Mouse (Mus musculus) myocyte (in vitro differentiated cells): Measurements from ENCODE around the gene Fam189a2.

Experiments
- E2F4 ChIP-seq: IDR thresholded peaks from one replicate; pipeline ENCODE4 v1.6.1; 2011; ENCODE audit warnings: mild to moderate bottlenecking, control low read depth, moderate library complexity; ENCODE audit not compliant: insufficient read depth
- MAX ChIP-seq: IDR thresholded peaks from one replicate; pipeline ENCODE4 v1.6.1; 2011; ENCODE audit warnings: low read depth, mild to moderate bottlenecking, control low read depth
- POLR2A ChIP-seq: IDR thresholded peaks from one replicate; pipeline ENCODE4 v1.6.1; 2011; ENCODE audit warnings: low read depth, mild to moderate bottlenecking, control low read depth, moderate library complexity; ENCODE audit not compliant: insufficient read length
- POLR2AphosphoS2 ChIP-seq: IDR thresholded peaks from one replicate; pipeline ENCODE4 v1.6.1; 2011; ENCODE audit warnings: low read depth, control low read depth; ENCODE audit not compliant: insufficient read length
- TCF12 ChIP-seq: IDR thresholded peaks from one replicate; pipeline ENCODE4 v1.6.1; 2011; ENCODE audit warnings: mild to moderate bottlenecking, control low read depth; ENCODE audit not compliant: poor library complexity, insufficient read depth, severe bottlenecking
- USF1 ChIP-seq: IDR thresholded peaks from one replicate; pipeline ENCODE4 v1.6.1; 2011; ENCODE audit warnings: low read depth, mild to moderate bottlenecking, control low read depth, moderate library complexity

- TF ChIP-seq MAX (no peak), POLR2A (no peak), POLR2AphosphoS2 (no peak), USF1 (no peak), E2F4 (no peak), TCF12 (no peak)
Observed at GRCm38 (mm10) chr19:24025876-24026275, 4.9 kb downstream of the Fam189a2 start.
